Mouse (Mus musculus): ENCODE results near the gene 1810030O07Rik. TPM values are rescaled to one million over a fixed set of nuclear protein-coding genes. Genes with fewer than 3 reads are reported as not detected.
"Not testable (repeated sequence)": the region's sequence is repeated elsewhere in the genome, so short reads cannot be mapped to it uniquely, and the experiment has no call there.

Gene 1810030O07Rik
- 10 to 100 TPM; 21.7 to 31.0 TPM for total RNA-seq (2021)
- 12.1 and 12.8 TPM in 2 replicates for polyA plus RNA-seq (2012; rRNA removed)
- long read RNA-seq, transcript 1810030O07Rik-201 (7 exons, 2,699 nt): major isoform, 30 of 31 reads
- long read RNA-seq, partial matches to known transcripts: 0 of 31 reads
- long read RNA-seq, other reads (novel, unspliced or antisense): 1 of 31 reads

DNA sequence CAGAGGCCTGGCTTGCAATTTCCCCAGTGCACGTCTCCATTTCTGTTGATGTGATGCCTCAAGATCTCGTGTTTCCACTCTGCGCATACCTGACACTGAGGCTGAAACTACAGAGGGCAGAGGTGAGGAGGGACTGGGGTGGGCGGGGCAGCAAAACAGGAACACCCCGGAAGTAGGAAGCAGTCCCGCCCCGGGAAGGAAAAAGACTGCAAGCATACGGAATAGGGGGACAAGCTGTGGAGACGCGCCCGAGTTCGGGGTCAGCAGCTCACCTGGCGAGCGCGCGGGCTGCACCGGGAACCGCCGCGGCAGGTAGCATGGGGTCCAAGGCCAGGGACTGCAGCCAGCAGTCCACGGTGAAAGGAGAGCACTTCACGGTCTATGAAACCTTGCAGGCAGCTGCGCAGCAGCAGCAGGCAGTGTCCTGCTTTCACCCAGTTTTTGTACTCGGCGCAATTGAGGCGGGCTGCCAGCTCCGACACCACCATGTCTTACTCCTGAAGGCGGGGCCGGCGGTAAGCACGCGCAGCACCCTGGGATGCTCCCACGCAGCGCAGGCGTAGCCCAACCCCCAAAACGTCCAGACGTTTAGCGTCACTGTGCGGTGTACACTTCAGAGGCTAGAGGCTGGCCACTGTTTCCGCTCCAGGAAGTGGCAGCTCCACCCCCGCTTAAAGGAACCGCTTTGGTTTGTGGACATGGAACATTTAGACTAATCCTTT is at the start of gene 1810030O07Rik:
1810030O07Rik (minus strand) TSS at position 615 of the 722 bp plus-strand sequence.
- DNase-seq: peak; percentile 94

DNA sequence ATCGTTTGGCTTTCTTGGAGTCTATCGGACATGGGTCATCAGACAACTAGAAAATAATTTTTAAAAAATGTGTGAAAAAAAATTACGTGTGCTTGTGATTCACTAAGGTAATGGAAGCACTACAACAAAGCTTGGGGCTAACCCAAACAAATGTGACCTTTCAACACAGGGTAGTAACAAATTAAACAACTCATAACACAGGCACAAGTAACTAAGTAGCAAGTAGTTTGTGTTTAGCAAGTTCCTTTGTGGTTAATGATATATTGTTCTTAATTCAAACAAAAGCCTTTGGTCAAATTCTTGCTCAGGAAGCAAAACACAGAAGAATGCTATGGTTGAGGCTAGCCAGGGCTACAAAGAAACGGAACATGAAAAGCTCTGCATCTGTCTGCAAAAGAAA is 42.6 kb upstream of the 1810030O07Rik start:
- DNase-seq: no peak

- DNase-seq: no peak
Observed at GRCm38 (mm10) chrX:12713796-12714195, 40.3 kb upstream of the 1810030O07Rik start.

GRCm38 (mm10) chrX:12686910-12687309 is 13.4 kb upstream of the 1810030O07Rik start:
- no peak for DNase-seq

- DNase-seq: no peak
Observed at GRCm38 (mm10) chrX:12686071-12686470, 12.6 kb upstream of the 1810030O07Rik start.

GRCm38 (mm10) chrX:12677396-12677795 is 3.9 kb upstream of the 1810030O07Rik start:
- peak; percentile 53 for DNase-seq

DNA sequence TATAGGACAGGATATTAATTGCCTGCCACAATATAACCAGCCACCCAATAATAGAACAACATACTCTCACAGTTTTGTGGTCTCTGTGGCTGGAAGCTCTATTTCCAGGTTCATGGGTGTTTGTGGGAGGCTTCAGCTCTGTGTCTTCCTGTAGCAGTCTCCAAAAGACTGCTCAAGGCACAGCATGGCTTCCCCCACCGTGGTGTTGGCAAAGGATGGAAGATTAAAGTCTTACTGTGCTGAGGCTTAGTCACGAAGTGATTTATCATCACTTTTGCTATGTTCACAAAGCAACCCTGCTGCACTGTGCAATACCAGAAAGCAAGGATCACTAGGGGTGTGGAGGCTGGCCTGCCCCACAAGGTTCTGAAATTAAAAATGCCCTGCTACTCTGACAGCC is 19.6 kb downstream of the 1810030O07Rik start:
- DNase-seq: no peak

GRCm38 (mm10) chrX:12651906-12652305 is 21.6 kb downstream of the 1810030O07Rik start:
- DNase-seq: no peak

- DNase-seq: peak; percentile 24
Observed at GRCm38 (mm10) chrX:12645531-12646304, 27.8 kb downstream of the 1810030O07Rik start.

DNA sequence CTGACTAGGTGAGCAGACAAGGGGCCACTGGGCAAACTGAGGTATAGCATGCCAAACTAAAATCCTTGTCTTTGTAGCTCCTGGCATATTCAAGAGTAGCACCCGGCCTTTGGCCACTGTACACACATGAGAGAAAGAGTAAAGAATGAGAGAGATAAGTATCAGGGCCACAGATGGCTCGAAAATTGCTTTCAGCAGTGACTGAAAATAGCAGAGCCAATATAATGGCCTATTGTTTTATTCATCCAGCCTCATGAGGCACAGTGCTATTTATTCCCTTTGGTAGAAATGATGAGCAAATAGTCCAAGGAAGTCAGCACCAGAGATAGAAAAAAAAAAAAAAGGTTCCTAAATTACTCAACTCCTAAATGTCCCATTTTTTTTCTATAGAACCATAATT is 28.5 kb downstream of the 1810030O07Rik start:
- no peak for DNase-seq

- no peak for DNase-seq
Observed at GRCm38 (mm10) chrX:12625131-12625530, 48.3 kb downstream of the 1810030O07Rik start.

- DNase-seq: not testable (repeated sequence)
Observed at GRCm38 (mm10) chrX:12612360-12612759, 61.1 kb downstream of the 1810030O07Rik start.

DNA sequence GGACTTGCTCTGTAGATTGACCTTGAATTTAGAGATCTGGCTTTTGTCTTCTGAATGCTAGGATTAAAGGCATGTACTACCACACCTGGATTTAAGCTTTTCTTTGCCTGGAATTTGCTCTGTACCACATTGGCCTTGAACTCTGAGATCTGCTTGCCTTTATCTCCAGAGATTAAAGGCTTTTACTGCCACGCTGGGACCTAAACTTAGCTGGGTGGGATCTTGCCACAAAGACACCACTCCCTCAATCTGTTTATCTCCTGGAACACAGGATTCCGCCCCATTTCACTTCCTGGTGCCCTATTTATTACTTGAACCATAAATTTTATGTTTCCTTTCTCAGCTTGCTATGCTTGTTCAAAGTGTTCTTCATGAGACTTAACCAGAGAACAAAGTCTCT is 62.3 kb downstream of the 1810030O07Rik start:
- no peak for DNase-seq

DNA sequence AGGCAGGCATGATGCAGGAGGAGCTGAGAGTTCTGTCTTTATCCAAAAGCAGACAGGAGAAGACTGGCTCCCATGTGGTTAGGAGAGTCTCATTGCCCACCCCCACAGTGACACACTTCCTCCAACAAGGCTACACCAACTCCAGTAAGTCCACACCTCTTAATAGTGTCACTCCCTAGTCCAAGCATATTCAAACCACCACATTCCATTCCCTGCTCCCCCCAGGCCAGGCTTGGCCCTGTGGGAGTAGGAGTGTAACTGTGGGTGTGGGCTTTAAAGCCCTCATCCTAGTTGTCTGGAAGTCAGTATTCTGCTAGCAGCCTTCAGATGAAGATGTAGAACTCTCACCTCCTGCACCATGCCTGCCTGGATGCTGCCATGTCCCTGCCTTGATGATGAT is 62.9 kb downstream of the 1810030O07Rik start:
- not testable (repeated sequence) for DNase-seq

Other genes with a start within 250 kb of the 1810030O07Rik start
- 10 to 100 TPM; 47.0 to 64.3 TPM for gene Atp6ap2, start 85.9 kb downstream of the 1810030O07Rik start, total RNA-seq (2021)
- 2.6 and 5.2 TPM in 2 replicates for gene Atp6ap2, start 85.9 kb downstream of the 1810030O07Rik start, polyA plus RNA-seq (2012; rRNA removed)
- 10 to 100 TPM; 19.6 to 24.1 TPM for gene Med14, start 88.4 kb upstream of the 1810030O07Rik start, total RNA-seq (2021)
- 5.9 and 6.8 TPM in 2 replicates for gene Med14, start 88.4 kb upstream of the 1810030O07Rik start, polyA plus RNA-seq (2012; rRNA removed)

All from adrenal gland, adult 2 months (tissue).